Mouse (Mus musculus): ENCODE data around the gene Isoc2a. TPM values are rescaled to one million over a fixed set of nuclear protein-coding genes. Genes with fewer than 3 reads are reported as not detected.

The Isoc2a gene
- polyA plus RNA-seq, 1 experiment from 2014 or later, result 1.5 TPM

- Histone ChIP-seq H3K9ac (ENCODE audit: low read length) (no peak overlapping the region), H3K4me3 (replicated peaks; ENCODE audit: low read length) (no peak overlapping the region), H3K9me3 (replicated peaks; ENCODE audit: control insufficient read depth, low read length) (peaks cover 3% of the 10 kb centered on the region; the same call in 1 of the 2 replicates), H3K27ac (ENCODE audit: low read length) (no peak overlapping the region), H3K4me1 (ENCODE audit: control insufficient read depth, insufficient read depth, low read length) (peaks cover 12% of the 10 kb centered on the region; the same call in 1 of the 2 replicates), H3K36me3 (ENCODE audit: control insufficient read depth, insufficient read depth, low read length) (no peaks in the 10 kb centered on the region), H3K27me3 (ENCODE audit: control insufficient read depth, insufficient read depth, low read length) (no peaks in the 10 kb centered on the region), H3K4me2 (ENCODE audit: low read depth, low read length) (no peak overlapping the region)
- 76% methylated on average over 9 of the region's 9 CpGs for WGBS
- ATAC-seq (ENCODE audit: insufficient read depth, low FRiP score), result no peak
Measured at GRCm38 (mm10) chr7:4902404-4902803, 25.5 kb downstream of the Isoc2a start.

GRCm38 (mm10) chr7:4906466-4906950 lies 29.6 kb downstream of the Isoc2a start, which contains the start of gene Gm36210:
Gm36210 (minus strand) TSS chr7:4906516.
- Histone ChIP-seq H3K9ac (ENCODE audit: low read length) (no peak within 1 kb of the TSS), H3K27ac (ENCODE audit: low read length) (no peak within 1 kb of the TSS), H3K4me1 (ENCODE audit: control insufficient read depth, insufficient read depth, low read length) (no peaks in the 10 kb centered on the region), H3K9me3 (replicated peaks; ENCODE audit: control insufficient read depth, low read length) (no peaks in the 10 kb centered on the region), H3K4me2 (ENCODE audit: low read depth, low read length) (no peak within 1 kb of the TSS), H3K4me3 (replicated peaks; ENCODE audit: low read length) (no peak within 1 kb of the TSS), H3K27me3 (ENCODE audit: control insufficient read depth, insufficient read depth, low read length) (no peaks in the 10 kb centered on the region), H3K36me3 (ENCODE audit: control insufficient read depth, insufficient read depth, low read length) (no peaks in the 10 kb centered on the region)
- ATAC-seq (ENCODE audit: insufficient read depth, low FRiP score), result no peak
- 66% methylated on average over 10 of the region's 10 CpGs for WGBS

GRCm38 (mm10) chr7:4911561-4911960 lies 34.6 kb downstream of the Isoc2a start:
- ATAC-seq (ENCODE audit: insufficient read depth, low FRiP score), result no peak
- no peaks in the 10 kb centered on the region for H3K36me3 ChIP-seq (ENCODE audit: control insufficient read depth, insufficient read depth, low read length)
- H3K9me3 ChIP-seq (replicated peaks; ENCODE audit: control insufficient read depth, low read length), result no peaks in the 10 kb centered on the region
- no peak overlapping the region for H3K27ac ChIP-seq (ENCODE audit: low read length)
- WGBS, result 27% methylated on average over 9 of the region's 9 CpGs
- no peak overlapping the region for H3K4me3 ChIP-seq (replicated peaks; ENCODE audit: low read length)
- no peaks in the 10 kb centered on the region for H3K27me3 ChIP-seq (ENCODE audit: control insufficient read depth, insufficient read depth, low read length)
- H3K9ac ChIP-seq (ENCODE audit: low read length), result no peak overlapping the region
- H3K4me2 ChIP-seq (ENCODE audit: low read depth, low read length), result no peak overlapping the region
- H3K4me1 ChIP-seq (ENCODE audit: control insufficient read depth, insufficient read depth, low read length), result peaks cover 8% of the 10 kb centered on the region

DNA sequence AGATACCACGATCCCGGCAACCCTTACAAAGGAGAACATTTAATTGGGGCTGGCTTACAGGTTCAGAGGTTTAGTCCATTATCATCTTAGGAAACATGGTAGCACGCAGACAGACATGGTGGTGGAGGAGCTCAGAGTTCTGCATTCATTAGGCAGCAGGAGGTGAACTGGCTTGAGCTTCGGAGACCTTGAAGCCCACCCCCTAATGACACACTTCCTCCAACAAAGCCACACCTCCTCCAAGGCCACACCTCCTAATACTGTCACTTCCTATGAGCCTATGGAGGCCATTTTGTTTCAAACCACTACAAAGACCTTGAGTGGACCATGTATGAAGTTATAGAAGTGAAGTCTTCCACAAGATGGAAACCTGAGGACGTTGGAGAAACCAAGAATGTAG lies 35.3 kb downstream of the Isoc2a start:
- Histone ChIP-seq H3K27ac (ENCODE audit: low read length) (no peak overlapping the region), H3K4me1 (ENCODE audit: control insufficient read depth, insufficient read depth, low read length) (peaks cover 9% of the 10 kb centered on the region), H3K36me3 (ENCODE audit: control insufficient read depth, insufficient read depth, low read length) (no peaks in the 10 kb centered on the region), H3K9ac (ENCODE audit: low read length) (no peak overlapping the region), H3K4me2 (ENCODE audit: low read depth, low read length) (no peak overlapping the region), H3K9me3 (replicated peaks; ENCODE audit: control insufficient read depth, low read length) (no peaks in the 10 kb centered on the region), H3K27me3 (ENCODE audit: control insufficient read depth, insufficient read depth, low read length) (no peaks in the 10 kb centered on the region), H3K4me3 (replicated peaks; ENCODE audit: low read length) (no peak overlapping the region)
- 63% methylated on average over 5 of the region's 5 CpGs for WGBS
- no peak for ATAC-seq (ENCODE audit: insufficient read depth, low FRiP score)

DNA sequence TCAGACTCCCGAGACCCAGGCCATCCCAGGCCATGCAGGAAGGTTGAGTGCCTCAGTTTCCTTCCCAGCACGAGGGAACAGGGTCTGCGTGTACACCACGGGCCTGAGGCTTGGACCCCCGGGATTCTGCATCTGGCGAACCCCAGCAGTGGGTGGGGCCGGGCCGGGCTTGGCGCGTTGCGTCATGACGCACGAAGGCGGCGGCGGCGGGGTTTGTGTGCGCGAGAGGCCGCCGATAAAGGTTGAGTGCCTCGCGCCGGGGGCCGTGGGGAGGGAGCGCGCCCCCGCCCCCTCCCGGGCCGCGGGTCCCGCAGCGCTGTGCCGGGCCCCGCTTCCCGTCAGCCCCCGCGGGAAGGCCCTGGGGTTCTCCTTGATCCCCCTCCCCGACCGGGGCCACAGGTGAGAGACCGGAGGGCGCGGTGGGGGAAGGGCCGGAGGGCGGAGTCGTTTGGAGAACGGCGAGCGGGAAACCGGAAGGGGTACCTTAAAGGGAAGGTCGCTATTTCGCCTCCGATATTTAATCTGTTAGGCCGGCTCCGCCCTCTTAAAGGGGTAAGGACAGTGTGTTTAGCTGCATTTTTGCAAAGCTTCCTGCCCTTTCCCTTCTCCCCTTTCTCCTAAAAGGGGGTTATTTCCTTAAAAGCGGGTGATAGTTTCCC lies 38.2 kb downstream of the Isoc2a start, which contains the start of gene Zfp628:
Gene Zfp628, plus strand, starts transcription at position 211 of the 659 bp plus-strand sequence.
- peak within 1 kb of the TSS; percentile 72 for H3K4me2 ChIP-seq (ENCODE audit: low read depth, low read length)
- peaks cover 10% of the 10 kb centered on the region; the same call in 1 of the 2 replicates for H3K36me3 ChIP-seq (ENCODE audit: control insufficient read depth, insufficient read depth, low read length)
- H3K4me3 ChIP-seq (replicated peaks; ENCODE audit: low read length), result peak within 1 kb of the TSS; percentile 58
- WGBS, result under 1% methylated on average over 56 of the region's 56 CpGs
- no peaks in the 10 kb centered on the region for H3K9me3 ChIP-seq (replicated peaks; ENCODE audit: control insufficient read depth, low read length)
- H3K9ac ChIP-seq (ENCODE audit: low read length), result peak within 1 kb of the TSS; percentile 93
- H3K27me3 ChIP-seq (ENCODE audit: control insufficient read depth, insufficient read depth, low read length), result no peaks in the 10 kb centered on the region
- peak within 1 kb of the TSS; percentile 95 for H3K27ac ChIP-seq (ENCODE audit: low read length)
- peaks cover 9% of the 10 kb centered on the region for H3K4me1 ChIP-seq (ENCODE audit: control insufficient read depth, insufficient read depth, low read length)
- peak; percentile 93 for ATAC-seq (ENCODE audit: insufficient read depth, low FRiP score)

DNA sequence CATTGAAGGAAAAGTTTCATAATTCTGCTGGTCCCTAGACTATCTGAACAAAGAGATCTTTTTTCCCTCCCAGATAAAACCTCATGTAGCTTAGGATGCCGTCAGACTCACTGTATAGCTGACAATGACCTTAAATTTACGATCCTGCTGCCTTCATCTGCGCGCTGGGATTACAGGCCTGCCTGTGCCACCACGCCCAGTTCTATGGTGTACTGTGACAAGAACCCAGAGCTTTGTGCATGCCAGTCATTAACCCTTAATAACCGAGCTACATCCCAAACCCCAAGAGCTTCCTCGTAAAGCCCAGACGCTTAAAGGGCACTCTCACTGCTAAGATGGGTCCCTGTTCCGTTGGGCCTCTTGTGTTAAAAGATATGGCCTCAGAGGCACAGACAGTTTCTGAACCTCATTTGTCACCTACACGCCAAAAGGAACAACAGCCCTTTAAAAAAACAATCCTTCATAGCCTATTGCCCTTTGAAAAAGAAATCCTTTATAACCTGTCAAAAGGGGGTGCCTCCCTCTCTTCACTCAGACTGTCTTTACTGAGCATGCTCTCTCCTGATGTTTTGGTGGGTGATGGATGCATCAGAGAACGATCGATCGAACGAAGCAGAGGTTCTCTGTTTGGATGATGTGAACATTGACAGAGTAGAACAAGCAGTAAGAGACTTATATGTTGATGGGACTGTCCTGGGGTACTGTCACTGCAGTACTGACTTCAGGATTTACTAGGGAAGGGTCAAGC lies 38.9 kb downstream of the Isoc2a start:
- H3K27me3 ChIP-seq (ENCODE audit: control insufficient read depth, insufficient read depth, low read length), result no peaks in the 10 kb centered on the region
- 9% methylated on average over 14 of the region's 14 CpGs for WGBS
- no peaks in the 10 kb centered on the region for H3K9me3 ChIP-seq (replicated peaks; ENCODE audit: control insufficient read depth, low read length)
- ATAC-seq (ENCODE audit: insufficient read depth, low FRiP score), result peak; percentile 35; the same call in 1 of the 2 replicates
- peak overlapping the region; percentile 72 for H3K4me2 ChIP-seq (ENCODE audit: low read depth, low read length)
- H3K27ac ChIP-seq (ENCODE audit: low read length), result peak overlapping the region; percentile 95
- H3K4me3 ChIP-seq (replicated peaks; ENCODE audit: low read length), result peak overlapping the region; percentile 58
- peak overlapping the region; percentile 93 for H3K9ac ChIP-seq (ENCODE audit: low read length)
- peaks cover 17% of the 10 kb centered on the region; the same call in 1 of the 2 replicates for H3K36me3 ChIP-seq (ENCODE audit: control insufficient read depth, insufficient read depth, low read length)
- peaks cover 9% of the 10 kb centered on the region for H3K4me1 ChIP-seq (ENCODE audit: control insufficient read depth, insufficient read depth, low read length)

DNA sequence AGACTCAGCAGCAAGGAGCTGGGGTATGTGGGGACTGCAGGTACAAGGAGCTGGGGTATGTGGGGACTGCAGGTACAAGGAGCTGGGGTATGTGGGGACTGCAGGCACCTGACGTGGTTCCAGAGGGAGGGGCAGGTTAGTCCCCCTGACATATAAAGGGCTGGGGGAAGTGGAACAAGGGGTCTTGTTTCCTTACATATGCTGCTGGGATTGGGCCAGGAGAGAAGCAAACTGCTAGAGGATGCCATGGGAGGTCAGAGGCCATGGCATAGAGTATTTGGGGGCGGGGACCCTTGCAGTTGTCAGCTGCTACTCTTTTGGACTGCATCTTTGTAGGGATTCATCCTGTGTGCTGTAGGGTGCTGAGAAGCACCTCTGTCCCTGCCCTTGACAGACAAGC lies 40.5 kb downstream of the Isoc2a start:
- no peak for ATAC-seq (ENCODE audit: insufficient read depth, low FRiP score)
- Histone ChIP-seq H3K27me3 (ENCODE audit: control insufficient read depth, insufficient read depth, low read length) (no peaks in the 10 kb centered on the region), H3K9me3 (replicated peaks; ENCODE audit: control insufficient read depth, low read length) (no peaks in the 10 kb centered on the region), H3K4me3 (replicated peaks; ENCODE audit: low read length) (no peak overlapping the region), H3K27ac (ENCODE audit: low read length) (no peak overlapping the region), H3K4me2 (ENCODE audit: low read depth, low read length) (no peak overlapping the region), H3K9ac (ENCODE audit: low read length) (no peak overlapping the region), H3K36me3 (ENCODE audit: control insufficient read depth, insufficient read depth, low read length) (peaks cover 18% of the 10 kb centered on the region; the same call in 1 of the 2 replicates), H3K4me1 (ENCODE audit: control insufficient read depth, insufficient read depth, low read length) (peaks cover 14% of the 10 kb centered on the region)
- 90% methylated on average over 2 of the region's 2 CpGs for WGBS

- Histone ChIP-seq H3K9me3 (replicated peaks; ENCODE audit: control insufficient read depth, low read length) (no peaks in the 10 kb centered on the region), H3K4me2 (ENCODE audit: low read depth, low read length) (no peak overlapping the region), H3K9ac (ENCODE audit: low read length) (no peak overlapping the region), H3K36me3 (ENCODE audit: control insufficient read depth, insufficient read depth, low read length) (peaks cover 18% of the 10 kb centered on the region; the same call in 1 of the 2 replicates), H3K4me1 (ENCODE audit: control insufficient read depth, insufficient read depth, low read length) (peaks cover 26% of the 10 kb centered on the region), H3K27me3 (ENCODE audit: control insufficient read depth, insufficient read depth, low read length) (no peaks in the 10 kb centered on the region), H3K27ac (ENCODE audit: low read length) (no peak overlapping the region), H3K4me3 (replicated peaks; ENCODE audit: low read length) (no peak overlapping the region)
- WGBS, result 94% methylated on average over 15 of the region's 15 CpGs
- ATAC-seq (ENCODE audit: insufficient read depth, low FRiP score), result no peak
Measured at GRCm38 (mm10) chr7:4918681-4919080, 41.7 kb downstream of the Isoc2a start.

DNA sequence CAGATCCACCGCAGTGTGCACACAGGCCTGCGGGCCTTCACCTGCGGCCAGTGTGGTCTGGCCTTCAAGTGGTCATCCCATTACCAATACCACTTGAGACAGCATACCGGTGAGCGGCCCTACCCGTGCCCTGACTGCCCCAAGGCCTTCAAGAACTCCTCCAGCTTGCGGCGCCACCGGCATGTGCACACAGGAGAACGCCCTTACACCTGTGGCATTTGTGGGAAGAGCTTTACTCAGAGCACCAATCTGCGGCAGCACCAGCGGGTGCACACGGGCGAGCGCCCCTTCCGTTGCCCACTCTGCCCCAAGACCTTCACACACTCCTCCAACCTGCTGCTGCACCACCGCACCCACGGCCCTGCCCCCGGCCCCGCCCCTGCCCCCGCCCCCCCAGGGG lies 42.1 kb downstream of the Isoc2a start:
- Histone ChIP-seq H3K36me3 (ENCODE audit: control insufficient read depth, insufficient read depth, low read length) (peaks cover 18% of the 10 kb centered on the region; the same call in 1 of the 2 replicates), H3K27me3 (ENCODE audit: control insufficient read depth, insufficient read depth, low read length) (no peaks in the 10 kb centered on the region), H3K9me3 (replicated peaks; ENCODE audit: control insufficient read depth, low read length) (no peaks in the 10 kb centered on the region), H3K27ac (ENCODE audit: low read length) (no peak overlapping the region), H3K4me1 (ENCODE audit: control insufficient read depth, insufficient read depth, low read length) (peaks cover 30% of the 10 kb centered on the region), H3K4me2 (ENCODE audit: low read depth, low read length) (no peak overlapping the region), H3K9ac (ENCODE audit: low read length) (no peak overlapping the region), H3K4me3 (replicated peaks; ENCODE audit: low read length) (no peak overlapping the region)
- WGBS, result 83% methylated on average over 19 of the region's 21 CpGs
- ATAC-seq (ENCODE audit: insufficient read depth, low FRiP score), result no peak
